Mouse (Mus musculus) small intestine, adult 2 months (tissue): ENCODE measurements around the gene Acoxl. TPM values are rescaled to one million over a fixed set of nuclear protein-coding genes. Genes with fewer than 3 reads are reported as not detected.

ENCODE experiments used
- H3K27ac ChIP-seq: fragments of 200-500 bp; 2 replicates; pipeline ENCODE4 v1.5.1; 2012; ENCODE audit warnings: low read depth, low read length, control low read depth, inconsistent platforms; ENCODE audit not compliant: insufficient read depth
- H3K27me3 ChIP-seq: fragments of 200-500 bp; 2 replicates; pipeline ENCODE4 v1.6.1; 2012; ENCODE audit warnings: mild to moderate bottlenecking, moderate library complexity, low read length, inconsistent platforms; ENCODE audit not compliant: control insufficient read depth, insufficient read depth
- H3K36me3 ChIP-seq: fragments of 200-500 bp; 2 replicates; pipeline ENCODE4 v1.6.1; 2012; ENCODE audit warnings: mild to moderate bottlenecking, low read length, control low read depth, inconsistent platforms; ENCODE audit not compliant: control insufficient read depth, insufficient read depth
- H3K4me1 ChIP-seq: fragments of 200-500 bp; 2 replicates; pipeline ENCODE4 v1.6.1; 2012; ENCODE audit warnings: low read length, inconsistent platforms, mixed read lengths; ENCODE audit not compliant: control insufficient read depth, insufficient read depth, insufficient read length
- H3K4me3 ChIP-seq: fragments of 200-500 bp; 2 replicates; pipeline ENCODE4 v1.5.1; 2012; ENCODE audit warnings: low read depth, mild to moderate bottlenecking, control low read depth, inconsistent platforms, low read length, moderate library complexity
- CTCF ChIP-seq: fragments of 200-500 bp; IDR thresholded peaks from 2 replicates; pipeline ENCODE4 v1.5.1; 2012; ENCODE audit warnings: low read depth, mild to moderate bottlenecking, control low read depth, inconsistent platforms, low read length, moderate library complexity, mixed read lengths; ENCODE audit not compliant: insufficient replicate concordance, insufficient read length; ENCODE audit errors: extremely low read depth
- POLR2A ChIP-seq: fragments of 200-500 bp; IDR thresholded peaks from 2 replicates; pipeline ENCODE4 v1.6.1; 2012; ENCODE audit warnings: low read depth, mild to moderate bottlenecking, control low read depth, inconsistent platforms, low read length, moderate library complexity
- WGBS: fragments of 180-500 bp; shearing (Covaris S2); methylation state at CpG from one replicate; pipeline ENCODE4 v1.1.7; 2018; 5-methylcytosine and 5-hydroxymethylcytosine counted together
- polyA plus RNA-seq: library from polyadenylated mRNA; depleted of rRNA; stranded (reverse); fragments of >200 nt; gene quantifications from 2 replicates; pipeline ENCODE4 v1.2.3, GENCODE M21; 2012

Gene Acoxl
- polyA plus RNA-seq, 1 experiment: 0.23 TPM

- no peak overlapping the region for H3K27ac ChIP-seq
- H3K27me3 ChIP-seq: no peaks in the 10 kb centered on the region
- no peak overlapping the region for H3K4me3 ChIP-seq
- H3K36me3 ChIP-seq: peaks cover 14% of the 10 kb centered on the region; the same call in 1 of the 2 replicates
- WGBS: 93% methylated on average over 5 of the region's 5 CpGs
- H3K4me1 ChIP-seq: no peaks in the 10 kb centered on the region
- TF ChIP-seq CTCF (no peak), POLR2A (no peak)
Observed at GRCm38 (mm10) chr2:128149596-128149995, 310.9 kb downstream of the Acoxl start.

GRCm38 (mm10) chr2:128152211-128152610 is 313.5 kb downstream of the Acoxl start:
- no peaks in the 10 kb centered on the region for H3K27me3 ChIP-seq
- no peaks in the 10 kb centered on the region for H3K4me1 ChIP-seq
- TF ChIP-seq CTCF (no peak), POLR2A (no peak)
- H3K36me3 ChIP-seq: peaks cover 14% of the 10 kb centered on the region; the same call in 1 of the 2 replicates
- no peak overlapping the region for H3K27ac ChIP-seq
- WGBS: 95% methylated on average over 9 of the region's 9 CpGs
- H3K4me3 ChIP-seq: no peak overlapping the region

DNA sequence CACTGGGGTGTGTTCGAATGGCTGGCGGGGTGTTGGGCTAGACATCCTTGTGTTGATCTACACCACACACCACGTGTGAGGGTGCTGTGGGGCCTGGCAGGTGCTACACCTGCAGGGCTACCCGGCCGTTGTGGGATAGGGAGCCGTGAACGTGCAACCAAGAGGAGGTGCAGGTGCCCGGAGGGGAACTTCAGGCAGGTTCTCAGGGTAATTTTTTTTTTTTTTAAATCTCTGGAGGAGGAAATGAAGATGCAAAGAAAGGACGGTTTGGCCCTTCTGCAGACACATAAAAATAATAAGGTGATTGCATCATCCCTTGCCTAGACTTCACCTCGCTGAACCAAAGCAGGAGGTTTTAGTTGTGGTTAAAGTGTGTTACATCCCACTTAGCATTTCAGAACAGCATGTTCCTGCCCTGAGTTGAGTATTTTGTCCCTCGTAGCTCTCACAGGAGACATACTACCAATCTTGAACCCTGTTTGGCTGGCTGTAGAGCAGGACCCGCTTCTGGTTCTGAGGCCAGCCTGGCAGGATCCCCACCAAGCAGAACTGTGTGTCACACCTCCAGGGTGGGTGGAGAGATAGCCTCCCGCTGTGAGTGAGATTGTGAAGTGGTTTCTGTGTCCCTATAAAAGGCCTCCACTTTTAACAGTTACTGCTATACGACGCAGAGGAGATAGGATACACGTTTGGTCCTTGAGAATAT is 314.3 kb downstream of the Acoxl start:
- WGBS: 77% methylated on average over 16 of the region's 16 CpGs
- TF ChIP-seq CTCF (no peak), POLR2A (no peak)
- H3K4me3 ChIP-seq: no peak overlapping the region
- no peaks in the 10 kb centered on the region for H3K27me3 ChIP-seq
- no peak overlapping the region for H3K27ac ChIP-seq
- H3K36me3 ChIP-seq: peaks cover 10% of the 10 kb centered on the region; the same call in 1 of the 2 replicates
- H3K4me1 ChIP-seq: no peaks in the 10 kb centered on the region

- no peak for TF ChIP-seq POLR2A
- TF ChIP-seq CTCF: no peak
- Histone ChIP-seq H3K4me3 (no peak overlapping the region), H3K4me1 (no peaks in the 10 kb centered on the region), H3K27ac (no peak overlapping the region), H3K27me3 (no peaks in the 10 kb centered on the region), H3K36me3 (peaks cover 6% of the 10 kb centered on the region; the same call in 1 of the 2 replicates)
- WGBS: 85% methylated on average over 11 of the region's 11 CpGs
Observed at GRCm38 (mm10) chr2:128153551-128153910, 314.9 kb downstream of the Acoxl start.

GRCm38 (mm10) chr2:128155412-128156066 is 316.9 kb downstream of the Acoxl start:
- Histone ChIP-seq H3K27ac (no peak overlapping the region), H3K27me3 (no peaks in the 10 kb centered on the region), H3K4me3 (no peak overlapping the region), H3K36me3 (0 out of 2 replicates have a peak, but pooled peaks cover 1% of the 10 kb centered on the region), H3K4me1 (no peaks in the 10 kb centered on the region)
- 86% methylated on average over 13 of the region's 13 CpGs for WGBS
- no peak for TF ChIP-seq CTCF
- TF ChIP-seq POLR2A: no peak

DNA sequence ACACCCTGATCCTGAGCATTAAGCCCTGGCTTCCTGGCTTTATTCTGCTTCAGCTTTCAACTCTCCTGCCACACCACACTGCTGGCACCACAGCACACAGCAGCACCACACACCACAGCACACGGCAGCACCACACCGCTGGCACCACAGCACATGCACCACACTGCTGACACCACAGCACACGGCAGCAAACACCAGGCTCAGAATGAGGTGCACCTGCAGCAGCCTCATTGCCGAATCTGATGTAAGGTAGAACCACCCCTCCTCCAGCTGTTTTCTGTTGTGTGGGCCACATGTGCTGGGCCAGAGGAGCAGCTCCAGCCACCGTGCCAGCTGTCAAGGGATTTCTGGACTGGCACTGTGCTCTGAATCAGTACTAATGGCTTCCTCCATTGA is 317.4 kb downstream of the Acoxl start:
- Histone ChIP-seq H3K4me3 (no peak overlapping the region), H3K4me1 (no peaks in the 10 kb centered on the region), H3K36me3 (0 out of 2 replicates have a peak, but pooled peaks cover 1% of the 10 kb centered on the region), H3K27ac (no peak overlapping the region), H3K27me3 (no peaks in the 10 kb centered on the region)
- TF ChIP-seq POLR2A (no peak), CTCF (no peak)
- WGBS: 86% methylated on average over 5 of the region's 5 CpGs
